Mouse (Mus musculus): ENCODE results near the gene Cycs.

DNA sequence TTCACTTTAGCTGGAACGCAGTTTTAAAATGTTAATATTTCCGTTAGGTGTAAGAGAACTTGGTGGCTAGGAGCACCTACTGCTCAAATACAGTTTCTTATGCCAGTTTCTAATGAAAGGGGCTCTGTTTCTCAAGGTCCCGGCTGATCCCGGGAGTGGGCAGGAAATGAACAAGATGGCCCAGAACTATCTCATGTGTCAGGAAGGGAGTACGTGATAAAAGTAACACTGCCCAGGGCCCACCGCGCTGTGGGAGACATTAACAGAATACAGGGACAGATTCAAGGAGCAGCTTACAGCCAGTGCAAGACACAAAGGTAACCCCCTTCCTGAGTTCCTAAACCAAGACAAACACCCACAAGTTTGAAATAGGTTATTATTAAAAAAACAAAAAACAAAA is 19.4 kb upstream of the Cycs start:
- no peak for TF ChIP-seq CTCF (conservative IDR thresholded peaks at IDR 0.05; ENCODE audit: insufficient read depth, insufficient read length, low read depth, low read length)
- TF ChIP-seq POLR2A (IDR thresholded peaks at IDR 0.05; ENCODE audit: low read depth, low read length), result no peak

Data from kidney, adult 2 months (tissue).